Mouse (Mus musculus): ENCODE measurements around the gene B230104I21Rik. TPM values are rescaled to one million over a fixed set of nuclear protein-coding genes. Genes with fewer than 3 reads are reported as not detected.

The B230104I21Rik gene
- polyA plus RNA-seq, 1 experiment from 2014 or later, result not detected

DNA sequence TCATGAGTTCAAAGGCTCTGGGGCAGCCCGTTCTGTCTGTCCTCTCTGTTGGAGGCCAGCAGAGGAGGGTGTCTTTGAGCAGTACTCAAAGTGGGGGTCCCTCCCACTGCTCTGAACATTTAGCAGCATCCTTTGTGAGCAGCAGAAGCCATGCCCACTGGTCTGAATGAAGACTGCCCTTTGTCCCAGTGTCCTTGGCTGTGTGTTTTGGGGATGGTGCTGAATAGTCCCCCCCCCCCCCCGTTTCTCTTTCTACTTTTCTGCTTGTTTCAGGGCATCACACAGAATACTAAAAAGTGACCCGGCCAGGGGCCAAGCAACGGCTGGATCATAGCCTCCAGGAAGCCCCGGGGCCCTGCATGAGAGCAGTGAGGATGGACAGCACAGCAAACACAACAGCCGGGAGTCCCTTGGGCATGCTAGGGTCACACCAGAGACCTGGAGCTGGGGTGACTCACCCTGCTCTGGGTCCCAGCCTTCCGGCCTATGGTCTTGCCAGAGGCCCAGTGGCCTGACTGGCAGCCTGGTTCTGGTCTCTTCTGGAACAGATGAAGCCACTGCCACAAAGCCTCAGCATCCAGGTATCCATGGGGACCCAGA, 58.3 kb downstream of the B230104I21Rik start:
- Histone ChIP-seq H3K36me3 (ENCODE audit: control insufficient read depth, insufficient read depth, low read length) (no peaks in the 10 kb centered on the region), H3K27ac (ENCODE audit: low read depth, low read length) (no peak overlapping the region), H3K4me1 (ENCODE audit: control insufficient read depth, insufficient read depth, low read length) (peaks cover 20% of the 10 kb centered on the region), H3K9me3 (ENCODE audit: control insufficient read depth, low read length) (no peaks in the 10 kb centered on the region), H3K4me3 (ENCODE audit: low read depth, low read length) (no peak overlapping the region), H3K4me2 (ENCODE audit: low read depth, low read length) (no peak overlapping the region), H3K27me3 (ENCODE audit: control insufficient read depth, insufficient read depth, low read length) (no peaks in the 10 kb centered on the region), H3K9ac (replicated peaks; ENCODE audit: low read depth, low read length) (no peak overlapping the region)
- WGBS, result 44% methylated on average over 7 of the region's 7 CpGs
- no peak for ATAC-seq (ENCODE audit: low read depth)

- H3K9me3 ChIP-seq (ENCODE audit: control insufficient read depth, low read length), result no peaks in the 10 kb centered on the region
- no peak overlapping the region for H3K27ac ChIP-seq (ENCODE audit: low read depth, low read length)
- no peaks in the 10 kb centered on the region for H3K27me3 ChIP-seq (ENCODE audit: control insufficient read depth, insufficient read depth, low read length)
- H3K4me3 ChIP-seq (ENCODE audit: low read depth, low read length), result no peak overlapping the region
- H3K36me3 ChIP-seq (ENCODE audit: control insufficient read depth, insufficient read depth, low read length), result no peaks in the 10 kb centered on the region
- H3K4me1 ChIP-seq (ENCODE audit: control insufficient read depth, insufficient read depth, low read length), result peaks cover 16% of the 10 kb centered on the region
- H3K4me2 ChIP-seq (ENCODE audit: low read depth, low read length), result no peak overlapping the region
- ATAC-seq (ENCODE audit: low read depth), result peak; percentile 33; the same call in 1 of the 2 replicates
- no peak overlapping the region for H3K9ac ChIP-seq (replicated peaks; ENCODE audit: low read depth, low read length)
- 79% methylated on average over 14 of the region's 14 CpGs for WGBS
Measured at GRCm38 (mm10) chr4:154396652-154397301, 60.9 kb downstream of the B230104I21Rik start.

Other genes starting within 250 kb of the B230104I21Rik start
- gene Trp73, start 195.9 kb upstream of the B230104I21Rik start, polyA plus RNA-seq (2014; fragmentation: Nextera tagmentation; extraction: Ambion mirVana), result not detected in 2 replicates
- 37.3 and 39.5 TPM in 2 replicates for gene Wrap73, start 193.8 kb upstream of the B230104I21Rik start, polyA plus RNA-seq (2014; fragmentation: Nextera tagmentation; extraction: Ambion mirVana)
- 184 and 208 TPM in 2 replicates for gene Tprgl, start 175.5 kb upstream of the B230104I21Rik start, polyA plus RNA-seq (2014; fragmentation: Nextera tagmentation; extraction: Ambion mirVana)
- 5.0 and 13.1 TPM in 2 replicates for gene Megf6, start 165.4 kb upstream of the B230104I21Rik start, polyA plus RNA-seq (2014; fragmentation: Nextera tagmentation; extraction: Ambion mirVana)
- gene Arhgef16, start 34.5 kb upstream of the B230104I21Rik start, polyA plus RNA-seq (2014; fragmentation: Nextera tagmentation; extraction: Ambion mirVana), result 0.46 and 0.62 TPM in 2 replicates

Measured in neural tube, embryonic 14.5 days (tissue).